Mouse (Mus musculus) cerebellum, adult 2 months (tissue): ENCODE results near the gene Gm10198.

Source experiments
- CTCF ChIP-seq: fragments of 200-500 bp; IDR thresholded peaks from 2 replicates; pipeline ENCODE4 v1.5.1; 2011; ENCODE audit warnings: low read depth, mild to moderate bottlenecking, control low read depth, low read length, moderate library complexity, borderline replicate concordance; ENCODE audit not compliant: insufficient read depth
- POLR2A ChIP-seq: fragments of 200-500 bp; IDR thresholded peaks from 2 replicates; pipeline ENCODE4 v1.6.1; 2011; ENCODE audit warnings: low read length, control low read depth, borderline replicate concordance; ENCODE audit not compliant: insufficient read depth

DNA sequence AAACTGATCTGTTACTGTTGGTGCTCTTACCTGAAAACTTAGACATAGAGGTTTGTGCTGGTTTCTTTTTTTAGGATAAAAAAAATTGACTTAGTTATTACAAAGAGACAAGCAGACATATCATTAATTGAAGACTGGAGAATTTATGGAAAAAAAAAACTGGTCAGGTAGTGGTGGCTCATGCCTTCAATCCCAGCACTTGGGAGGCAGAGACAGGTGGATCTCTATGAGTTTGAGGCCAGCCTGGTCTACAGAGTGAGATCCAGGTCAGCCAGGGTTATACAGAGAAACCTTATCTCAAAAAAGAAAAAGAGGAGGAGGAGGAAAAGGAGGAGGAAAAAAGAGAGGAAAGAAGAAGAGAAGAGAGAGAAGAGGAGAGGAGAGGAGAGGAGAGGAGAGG is at the start of gene Gm10198:
- TF ChIP-seq CTCF: no peak
- no peak for TF ChIP-seq POLR2A
